Mouse (Mus musculus) megakaryocyte-erythroid progenitor cell, adult 5-6 weeks (primary cell): ENCODE results near the gene Msh4. TPM values are rescaled to one million over a fixed set of nuclear protein-coding genes. Genes with fewer than 3 reads are reported as not detected.

ENCODE experiments used
- ATAC-seq: replicated peaks from 2 replicates; pipeline ENCODE4 v1.8.0; 2016; ENCODE audit warnings: mild to moderate bottlenecking, inconsistent platforms; ENCODE audit not compliant: severe bottlenecking, poor library complexity, low FRiP score, low TSS enrichment
- total RNA-seq, 2 experiments: library from RNA; stranded (forward) in 1 of 2; stranded (reverse) in 1 of 2; fragments of 200-1000, 215-1000 nt in 1 of 2; fragments of >200 nt in 1 of 2; fragmentation: Nextera tagmentation in 1 of 2; gene quantifications; 2 replicates each; pipeline ENCODE4 v1.2.3; 2014 to 2017

Gene Msh4
- total RNA-seq, 2 experiments from 2014 or later = 0.17 TPM; not detected in 1

DNA sequence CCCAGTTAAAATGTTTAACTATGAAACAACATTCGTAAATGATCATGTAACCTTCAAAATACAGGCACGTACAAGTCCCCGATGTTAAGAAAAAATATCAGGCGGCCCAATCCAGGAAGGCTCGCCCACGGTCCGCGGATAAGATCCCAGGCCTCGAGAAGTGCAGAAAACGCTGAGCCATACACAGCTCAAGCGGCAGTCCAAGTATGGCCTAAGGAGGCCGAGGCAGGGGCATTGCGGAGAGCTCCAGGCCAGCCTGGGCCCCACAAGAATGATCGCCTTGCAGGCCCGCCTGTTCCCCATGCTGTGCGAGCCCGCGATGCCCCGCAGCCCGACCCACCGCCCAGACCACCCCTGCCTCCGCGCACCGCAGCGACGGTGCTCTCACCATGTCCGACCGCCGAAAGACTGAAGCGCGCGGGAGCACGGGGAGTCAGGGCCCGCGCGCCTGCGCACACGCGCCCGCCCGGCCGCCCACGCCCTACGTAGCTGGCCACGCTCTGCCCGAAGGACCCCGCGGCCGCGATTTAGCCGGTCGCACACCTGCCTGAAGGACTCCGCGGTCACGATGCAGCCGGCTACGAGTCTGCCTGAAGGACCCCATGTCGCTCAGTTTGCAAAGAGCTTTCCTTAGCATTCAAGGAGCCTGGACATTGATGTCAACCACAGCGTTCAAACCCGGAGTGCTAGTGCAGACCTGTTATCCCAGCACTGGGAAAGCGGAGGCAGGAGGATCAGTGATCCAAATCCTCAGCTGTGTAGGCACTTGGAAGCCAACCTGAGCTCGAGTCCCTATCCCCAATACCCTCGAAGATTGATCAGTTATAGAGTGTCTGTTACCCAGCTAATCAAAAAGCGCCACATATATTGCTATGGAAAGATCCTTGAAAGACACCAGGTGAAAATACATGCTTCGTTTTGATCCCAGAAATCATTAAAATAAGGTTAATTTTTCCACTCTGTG lies 6.9 kb upstream of the Msh4 start, which contains the start of gene Rabggtb:
TSS of gene Rabggtb (minus strand) at position 464 of the 964 bp plus-strand sequence.
- ATAC-seq = peak; percentile 66

DNA sequence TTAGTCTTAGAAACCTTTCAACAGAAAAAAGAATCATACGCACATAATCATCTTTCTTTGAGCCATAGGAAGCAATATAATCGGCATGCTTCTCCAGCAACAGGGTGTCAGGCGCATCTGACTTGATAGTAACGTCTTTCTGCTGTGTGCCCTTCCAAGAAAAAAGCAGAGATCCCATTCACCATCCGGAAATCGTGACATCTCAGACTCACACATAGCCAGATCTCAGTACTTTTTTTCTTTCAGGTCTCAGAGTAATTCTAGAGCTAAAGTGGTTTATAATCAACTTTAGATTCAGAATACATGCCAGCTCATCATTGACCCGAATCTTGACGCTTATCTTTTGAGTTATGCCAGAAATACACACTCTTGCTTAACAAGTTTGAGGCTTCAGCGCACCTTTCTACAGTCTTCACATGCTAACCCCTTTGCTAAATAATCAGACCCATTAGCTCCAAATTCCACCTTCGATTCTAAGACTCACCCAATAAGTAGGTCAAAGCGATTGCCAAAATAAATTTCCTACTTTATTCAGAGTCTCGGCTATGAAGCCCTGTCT lies 6.0 kb upstream of the Msh4 start:
- no peak for ATAC-seq

DNA sequence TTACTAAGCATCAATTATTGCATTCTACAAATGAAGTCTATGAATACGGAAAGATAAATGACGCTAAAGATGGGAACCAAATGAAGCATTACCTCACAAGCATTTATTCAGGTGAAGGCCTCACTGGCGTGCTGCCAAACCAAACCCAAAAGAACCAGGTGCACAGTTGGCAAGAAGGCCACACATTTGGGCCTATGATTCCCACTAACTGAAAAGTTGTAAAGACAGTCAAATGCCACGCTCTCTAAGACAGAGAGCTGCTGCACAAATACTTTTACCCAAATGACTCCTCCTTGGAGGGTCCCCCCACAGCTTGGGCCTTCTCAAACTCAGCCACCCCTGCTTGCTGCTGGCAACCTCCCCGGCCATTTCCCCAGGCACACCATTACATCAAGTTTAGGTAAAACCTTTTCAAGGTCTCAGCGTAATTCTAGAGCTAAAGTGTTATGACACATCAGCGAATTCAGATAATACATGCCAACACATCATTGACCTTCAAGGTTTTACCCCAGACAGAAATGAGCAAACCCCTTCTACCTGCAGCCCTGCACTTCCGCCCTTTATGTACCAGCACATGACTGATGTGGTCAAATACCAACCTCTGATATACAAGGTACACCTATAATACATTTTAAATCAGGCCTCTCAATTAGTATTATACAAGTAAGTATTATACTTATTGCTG lies 5.4 kb upstream of the Msh4 start:
- ATAC-seq = no peak

DNA sequence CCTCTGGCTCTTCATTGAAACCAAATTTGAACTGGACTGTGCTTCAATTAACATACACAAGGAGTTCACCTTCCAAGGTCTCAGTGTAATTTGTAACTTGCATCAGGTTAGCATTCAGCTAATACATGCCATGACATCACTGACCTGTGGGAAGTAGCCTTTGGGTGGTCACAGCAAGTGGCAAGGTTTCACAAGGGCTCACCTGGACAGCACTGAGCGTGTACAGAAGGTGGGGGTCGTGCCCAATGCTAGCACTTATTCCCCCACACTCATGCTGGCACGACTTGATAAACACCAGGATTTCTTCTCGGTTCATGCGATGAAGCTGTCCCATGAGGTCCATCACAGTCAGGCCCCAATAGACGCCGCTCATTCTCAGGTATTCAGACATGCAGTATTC lies 4.6 kb upstream of the Msh4 start:
- no peak for ATAC-seq

DNA sequence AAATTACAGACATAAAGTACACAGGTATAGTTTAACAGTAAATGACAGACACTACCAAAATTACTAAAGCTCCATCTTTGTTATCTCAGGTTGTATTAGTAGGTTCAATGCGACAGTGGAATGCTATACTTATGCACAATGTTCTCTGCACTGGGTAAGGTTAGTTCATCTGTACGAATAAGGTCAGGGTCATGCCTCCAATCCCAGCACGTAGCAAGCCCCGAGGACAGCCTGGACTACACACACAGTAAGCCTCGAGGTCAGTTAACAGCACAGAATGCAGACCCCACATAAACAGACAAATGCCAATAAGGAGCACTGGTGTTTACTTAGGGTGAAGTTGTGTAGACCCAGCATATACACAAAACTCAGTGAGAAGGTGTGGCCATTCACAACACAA lies 3.0 kb upstream of the Msh4 start:
- no peak for ATAC-seq

DNA sequence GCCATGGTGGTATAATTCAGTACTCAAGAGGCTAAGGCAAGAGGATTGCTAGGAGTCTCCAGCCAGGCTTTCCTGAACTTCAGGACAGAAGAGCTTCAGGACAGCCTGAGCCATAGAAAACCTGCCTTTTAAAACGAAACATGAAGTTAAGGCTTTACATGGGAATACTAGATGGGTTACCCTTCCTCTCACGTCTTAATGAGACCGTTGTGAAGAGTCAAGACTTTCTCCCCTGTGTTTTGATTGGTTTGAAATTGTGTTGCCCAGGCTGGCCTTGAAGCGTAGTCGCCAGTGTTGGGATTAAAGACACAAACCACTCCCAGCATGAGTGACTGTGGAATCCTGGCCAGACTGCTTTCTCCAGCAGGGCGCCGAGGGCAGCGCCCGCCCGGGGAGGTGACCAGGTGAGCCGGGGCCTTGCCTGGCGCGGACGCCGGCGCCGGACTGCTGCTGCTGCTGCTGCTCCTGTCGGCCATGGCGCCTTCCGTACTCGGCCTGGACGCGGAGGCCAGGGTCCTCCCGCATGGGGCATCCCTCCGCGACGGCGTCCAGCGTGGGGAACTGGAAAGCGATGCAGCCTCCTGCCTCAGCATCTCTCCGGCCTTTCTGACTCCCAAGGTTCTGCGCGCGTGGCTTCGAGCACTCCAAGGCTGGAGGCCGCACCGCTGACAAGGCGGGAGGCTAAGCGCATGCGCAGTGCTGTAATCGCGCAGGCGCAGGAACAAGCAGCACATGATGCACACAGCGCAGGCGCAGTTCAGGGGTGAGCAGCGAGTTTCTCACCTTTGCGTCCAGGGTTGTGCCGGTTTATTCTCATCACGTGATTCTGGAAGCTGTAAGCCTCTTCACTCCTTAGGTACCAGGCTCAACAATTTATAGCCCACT lies 445 bp downstream of the Msh4 start:
- peak; percentile 12 for ATAC-seq

DNA sequence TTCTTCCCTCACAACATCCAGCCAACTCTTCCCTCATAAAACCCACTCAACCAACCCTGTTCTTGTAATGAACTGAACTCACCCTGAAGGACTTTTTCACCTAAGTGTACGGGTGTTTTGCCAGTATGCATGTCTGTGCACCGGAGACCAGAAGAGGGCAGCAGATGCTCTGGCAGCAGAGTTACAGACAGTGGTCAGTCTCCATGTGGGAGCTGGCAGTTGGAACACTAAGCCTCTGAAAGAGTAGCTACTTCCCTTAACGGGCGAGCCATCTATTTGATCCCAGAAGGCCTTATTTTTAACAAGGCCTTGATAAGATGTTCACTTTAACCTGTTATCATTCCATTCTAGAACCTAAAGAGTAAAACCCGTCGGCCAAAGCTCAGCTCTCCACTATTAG lies 1.4 kb downstream of the Msh4 start:
- ATAC-seq = peak; percentile 42

DNA sequence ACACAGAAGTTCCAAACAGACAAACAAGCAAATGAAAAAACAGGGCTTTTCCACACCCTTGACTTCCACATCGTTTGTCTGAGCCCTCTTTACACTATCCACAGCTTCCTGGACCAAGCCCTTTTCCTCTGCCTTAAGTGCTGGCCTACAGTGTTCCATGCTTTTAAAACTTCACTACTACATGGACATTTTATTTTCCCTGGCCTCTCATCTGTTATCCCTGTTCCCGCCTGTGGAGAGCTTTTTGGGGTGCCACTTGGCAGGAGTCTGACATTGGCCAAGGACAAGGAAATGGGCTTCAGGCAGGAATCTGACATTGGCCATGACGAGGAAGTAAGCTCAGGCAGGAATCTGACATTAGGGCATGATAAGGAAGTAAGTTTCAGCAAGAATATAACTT lies 3.3 kb downstream of the Msh4 start:
- no peak for ATAC-seq

DNA sequence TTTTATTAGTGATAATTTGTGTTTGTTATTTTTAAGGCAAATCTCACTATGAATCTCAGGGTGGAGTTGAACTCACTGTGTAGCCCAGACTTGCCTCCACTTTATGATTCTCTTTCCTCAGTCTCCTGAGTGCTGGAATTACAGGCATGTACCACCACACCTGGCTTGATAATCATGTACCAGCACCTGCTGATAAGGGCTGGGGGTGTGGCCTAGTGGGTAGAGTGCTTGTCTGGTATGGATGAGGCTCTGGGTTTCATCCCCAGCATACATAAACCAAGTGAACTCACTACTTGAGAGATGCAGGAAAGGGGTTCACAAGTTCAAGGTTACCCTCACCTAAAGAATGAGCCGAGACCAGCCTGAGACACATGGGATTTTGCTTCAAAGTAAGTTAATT lies 4.0 kb downstream of the Msh4 start:
- no peak for ATAC-seq

DNA sequence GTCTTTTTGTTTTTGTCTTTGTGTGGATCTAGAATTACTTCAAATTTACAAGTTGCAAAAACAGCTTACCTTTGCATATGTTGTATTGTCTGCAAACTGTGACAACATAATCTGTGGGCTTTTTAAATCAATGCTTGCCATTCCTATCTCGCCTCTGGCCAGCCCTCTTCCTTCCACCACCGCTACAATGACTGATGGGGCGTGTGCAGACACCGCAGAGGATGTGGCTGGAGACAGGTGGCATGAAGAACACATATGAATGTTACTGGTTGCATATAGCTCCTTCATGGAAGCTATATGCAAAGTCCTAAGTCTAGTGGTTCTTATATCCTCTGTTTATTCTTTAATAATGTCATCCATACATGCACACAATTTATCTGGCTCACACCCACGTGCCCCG lies 8.7 kb downstream of the Msh4 start:
- peak; percentile 39; the same call in 1 of the 2 replicates for ATAC-seq

DNA sequence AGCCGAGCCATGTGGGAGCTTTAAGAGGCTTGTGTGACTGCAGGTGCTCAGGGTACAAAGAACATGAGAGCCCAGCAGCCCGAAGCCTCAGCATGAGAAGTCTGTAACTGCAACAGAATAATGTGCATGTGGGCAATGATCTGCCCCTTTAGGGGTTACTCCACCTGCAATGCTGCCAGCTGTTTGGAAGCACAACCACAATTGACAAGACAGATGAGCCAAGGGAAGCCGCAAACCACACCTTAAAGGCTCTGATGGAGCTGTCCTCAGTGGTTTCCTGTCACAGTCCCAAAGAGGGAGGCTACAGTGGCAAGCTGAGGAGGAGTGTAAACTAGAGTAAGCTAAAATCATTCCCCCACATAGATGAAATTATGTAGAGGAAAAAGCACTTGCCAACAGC lies 10.5 kb downstream of the Msh4 start:
- ATAC-seq = peak; percentile 71

DNA sequence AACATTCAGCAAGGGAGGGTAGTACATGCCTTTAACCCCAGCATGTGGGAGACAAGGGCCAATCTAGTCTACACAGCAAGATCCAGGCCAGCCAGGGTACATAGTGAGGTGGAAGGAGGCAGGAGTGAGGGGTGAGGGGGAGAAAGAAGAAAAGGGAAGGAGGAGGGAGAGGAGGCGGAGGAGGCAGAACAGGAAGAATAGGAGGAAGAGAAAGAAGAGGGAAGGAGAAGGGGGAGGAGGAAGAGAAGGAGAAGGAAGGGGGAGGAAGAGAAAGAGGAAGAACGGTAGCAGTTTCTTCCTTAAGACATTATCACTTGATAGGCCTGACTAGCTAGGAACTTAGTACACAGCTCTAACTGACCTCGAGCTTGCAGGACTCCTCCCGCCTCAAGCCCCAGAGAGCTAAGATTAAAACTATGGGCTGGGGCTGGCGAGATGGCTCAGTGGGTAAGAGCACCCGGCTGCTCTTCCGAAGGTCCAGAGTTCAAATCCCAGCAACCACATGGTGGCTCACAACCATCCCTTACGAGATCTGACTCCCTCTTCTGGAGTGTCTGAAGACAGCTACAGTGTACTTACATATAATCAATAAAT lies 16.7 kb downstream of the Msh4 start:
- ATAC-seq = no peak

DNA sequence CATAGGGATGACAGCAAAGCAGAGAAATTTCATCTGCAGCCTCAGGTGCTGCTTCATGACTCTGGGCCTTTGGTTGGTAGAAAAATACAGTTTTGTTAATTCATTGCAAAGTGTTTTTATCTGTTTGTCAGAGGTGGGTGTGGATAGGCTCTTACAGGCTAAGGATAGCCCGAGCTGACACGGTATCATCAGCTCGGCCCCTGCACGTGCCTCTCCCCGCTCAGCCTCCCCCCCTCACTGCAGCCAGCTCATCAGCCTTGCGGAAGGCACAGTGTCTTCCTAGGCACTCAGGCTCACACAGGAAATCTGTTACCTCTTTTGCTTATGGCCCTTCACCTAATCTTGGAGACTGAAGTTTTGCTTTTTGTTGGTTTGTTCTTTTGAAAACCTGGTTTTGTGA lies 17.8 kb downstream of the Msh4 start:
- ATAC-seq = peak; percentile 87

DNA sequence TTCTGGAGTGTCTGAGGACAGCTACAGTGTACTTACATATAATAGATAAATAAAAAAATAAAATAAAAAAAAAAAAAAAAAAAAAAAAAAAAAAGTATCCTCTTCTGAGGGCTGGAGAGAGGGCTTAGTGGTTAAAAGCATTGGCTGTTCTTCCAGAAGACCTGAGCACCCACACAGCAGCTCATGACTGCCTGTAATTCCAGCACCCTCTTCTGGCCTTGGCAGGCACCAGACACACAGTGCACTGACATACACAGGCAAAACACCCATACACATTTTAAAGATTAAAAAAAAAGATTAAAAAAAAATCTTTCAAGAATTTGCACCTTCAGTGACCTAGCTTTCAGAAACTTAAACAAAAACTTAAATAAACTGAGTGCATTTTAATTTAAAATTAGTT lies 19.6 kb downstream of the Msh4 start:
- peak; percentile 62 for ATAC-seq

DNA sequence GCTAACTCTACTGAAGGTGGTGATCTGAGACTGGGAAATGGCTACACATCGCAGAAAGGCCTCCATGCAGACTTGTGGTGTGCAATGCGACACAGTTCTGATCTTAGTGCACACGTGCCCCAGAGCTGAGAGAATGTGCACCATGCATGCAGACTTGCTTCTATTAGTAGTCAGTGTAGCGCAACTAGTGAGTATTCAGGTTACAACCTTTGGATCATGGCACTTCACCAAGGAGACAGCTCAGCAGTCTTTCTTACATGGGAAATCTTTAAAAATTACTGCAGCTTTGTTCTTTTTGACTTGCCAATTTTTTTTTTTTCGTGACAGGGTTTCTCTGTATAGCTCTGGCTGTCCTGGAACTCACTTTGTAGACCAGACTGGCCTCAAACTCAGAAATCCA lies 34.5 kb downstream of the Msh4 start:
- ATAC-seq = no peak

DNA sequence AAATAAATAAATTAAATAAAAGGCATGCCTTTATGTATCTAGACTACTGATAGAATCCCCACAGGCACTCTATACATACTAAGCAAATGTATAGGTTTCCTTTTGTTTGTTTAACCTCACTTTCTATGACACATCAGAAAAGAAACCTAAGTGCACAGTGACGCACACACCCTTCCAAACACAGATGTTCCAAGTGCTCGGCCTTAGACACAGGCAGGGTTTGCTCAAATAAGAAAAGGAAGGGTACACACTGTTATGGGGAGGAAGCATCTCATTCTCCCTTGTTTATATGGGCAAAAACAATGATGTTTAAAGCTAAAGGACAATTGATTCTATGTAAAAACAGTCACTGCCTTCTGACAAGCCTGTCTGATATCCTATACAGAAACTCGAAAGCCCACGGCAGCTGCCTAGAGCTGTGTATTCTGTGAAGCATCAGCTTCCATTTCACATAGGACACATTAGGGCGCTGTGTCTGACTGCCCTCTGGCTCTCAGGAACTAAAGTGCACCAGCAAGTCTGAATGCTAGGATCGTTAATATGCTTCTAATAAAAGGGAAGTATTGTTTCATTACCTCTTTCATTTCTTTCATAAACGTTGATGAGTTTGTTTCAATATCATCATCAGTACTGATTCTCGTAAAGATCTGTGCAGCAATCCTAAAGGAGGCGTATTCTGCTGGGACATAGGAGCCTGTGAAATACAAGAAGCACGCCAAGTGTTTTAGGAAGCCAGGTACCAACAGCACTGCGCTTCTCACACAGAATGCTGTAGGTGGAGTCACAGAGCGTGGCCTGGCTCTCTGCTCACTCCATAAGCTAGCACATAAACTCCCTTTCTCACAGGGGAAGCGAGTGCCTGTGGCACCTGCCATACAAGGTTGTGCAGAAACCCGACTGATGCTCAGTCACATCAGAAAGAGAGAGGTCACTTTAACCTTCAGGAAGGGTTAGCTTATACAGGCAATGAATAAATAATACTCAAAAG lies 38.5 kb downstream of the Msh4 start:
- ATAC-seq = no peak; the same call in 1 of the 2 replicates

DNA sequence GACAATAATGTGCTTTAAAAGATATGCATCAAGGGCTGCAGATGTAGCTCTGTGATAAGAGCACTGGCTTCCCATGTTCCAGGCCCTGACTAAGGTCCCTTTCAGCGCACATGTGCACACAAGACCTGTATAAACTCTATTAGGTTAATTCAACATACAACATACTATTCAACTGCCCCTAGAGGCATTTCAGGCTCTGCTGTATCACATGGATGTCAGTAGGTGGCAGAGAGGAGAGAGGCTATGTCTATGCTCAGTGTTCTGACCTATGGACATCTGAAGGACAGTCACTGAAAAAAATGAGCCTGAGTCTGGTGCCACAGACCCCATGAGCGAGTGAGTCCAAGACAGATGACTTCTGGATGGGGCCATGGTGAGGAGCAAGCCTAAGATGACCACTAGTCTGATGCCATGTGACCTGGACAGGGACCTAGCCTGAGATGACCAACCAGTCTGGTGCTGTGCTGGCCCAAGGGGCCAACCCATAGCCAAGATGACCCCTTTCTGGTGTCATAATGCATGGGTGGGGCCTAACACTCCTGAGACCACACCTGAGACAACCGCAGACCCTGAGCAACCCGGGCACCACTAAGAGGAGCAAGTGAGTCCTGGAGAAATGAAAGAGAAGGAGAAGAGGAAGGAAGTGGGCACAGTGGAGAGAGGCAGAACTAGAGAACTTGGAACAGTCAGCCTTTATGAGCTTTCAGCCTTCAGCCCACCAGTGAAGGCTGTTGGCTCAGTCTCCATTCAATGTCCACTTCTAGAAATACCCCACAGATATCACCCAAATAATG lies 41.1 kb downstream of the Msh4 start:
- ATAC-seq = peak; percentile 60
